14 mouse cellular contexts compared by ENCODE assay signal in genomic region chr14:121710130-121710529, GRCm38 (mm10).
"Had no signal": no experiment of that assay in that cellular context is flagged by ENCODE, and none has a peak within 500 bp of the region (broad histone marks: within the 10 kb centered on the region; RNA-seq: fewer than 3 reads in every experiment).

No protein-coding gene starts in this region.

- H3K4me2 ChIP-seq: liver, embryonic 11.5 days; liver, embryonic 15.5 days; midbrain, embryonic 13.5 days; neural tube, embryonic 12.5 days had no signal

- ATAC-seq: midbrain, embryonic 13.5 days had no signal

- H3K27me3 ChIP-seq: liver, embryonic 15.5 days; neural tube, embryonic 12.5 days had no signal

- H3K36me3 ChIP-seq: limb, embryonic 10.5 days; liver, embryonic 15.5 days; midbrain, embryonic 13.5 days; neural tube, embryonic 12.5 days had no signal

- H3K27ac ChIP-seq: left cerebral cortex, adult 2 months; limb, embryonic 10.5 days; liver, embryonic 15.5 days; macrophage; midbrain, embryonic 13.5 days; neural tube, embryonic 12.5 days had no signal

- H3K4me3 ChIP-seq: left cerebral cortex, adult 2 months; limb, embryonic 10.5 days; liver, embryonic 15.5 days; megakaryocyte, embryonic 14.5 days; midbrain, embryonic 13.5 days; neural tube, embryonic 12.5 days had no signal

- DNase-seq: kidney, adult 18-20 months; kidney, postnatal 10 days; lung, adult 2 months; lung, postnatal 14 days; thymus, adult 18-20 months; thymus, postnatal 14 days had no signal

- H3K9me3 ChIP-seq: limb, embryonic 10.5 days; liver, embryonic 15.5 days; megakaryocyte, embryonic 14.5 days; midbrain, embryonic 13.5 days; neural tube, embryonic 12.5 days had no signal

- H3K9ac ChIP-seq: liver, embryonic 15.5 days; midbrain, embryonic 13.5 days; neural tube, embryonic 12.5 days had no signal
